In genomic region chr19:28934897-28935296, GRCm38 (mm10) we compare ENCODE assay signal across 15 mouse cellular contexts. TPM values are rescaled to one million over a fixed set of nuclear protein-coding genes. Genes with fewer than 3 reads are reported as not detected.
"Had no signal": no experiment of that assay in that cellular context is flagged by ENCODE, and none has a peak within 500 bp of the region (broad histone marks: within the 10 kb centered on the region; RNA-seq: fewer than 3 reads in every experiment).

No protein-coding gene starts in this region.

- H3K4me3 ChIP-seq: layer of hippocampus, adult 2 months; limb, embryonic 10.5 days; limb, embryonic 13.5 days; liver, embryonic 12.5 days; liver, embryonic 15.5 days had no signal

- H3K27me3 ChIP-seq: limb, embryonic 13.5 days; liver, embryonic 12.5 days; liver, embryonic 15.5 days had no signal

- H3K9me3 ChIP-seq: limb, embryonic 10.5 days; limb, embryonic 13.5 days; liver, embryonic 12.5 days; liver, embryonic 15.5 days had no signal

- DNase-seq: kidney, adult 9 months; kidney, postnatal 14 days; kidney, postnatal 4 days; layer of hippocampus, adult 9-11 months; liver; lung, adult 2 months; lung, postnatal 14 days; midbrain, embryonic 14.5 days; thymus, postnatal 25 days had no signal

- H3K36me3 ChIP-seq: limb, embryonic 10.5 days; limb, embryonic 13.5 days; liver, embryonic 12.5 days; liver, embryonic 15.5 days had no signal

- ATAC-seq: liver, embryonic 12.5 days had no signal

- H3K4me1 ChIP-seq: limb, embryonic 13.5 days; liver, embryonic 12.5 days; liver, embryonic 15.5 days had no signal

RNA-seq across cellular contexts. Expression of gene 4430402I18Rik, which starts 32.7 kb away (rescaled TPM):
- total RNA-seq: megakaryocyte-erythroid progenitor cell, adult 5-6 weeks had no signal
- polyA plus RNA-seq: limb, embryonic 10.5 days had no signal
